Mouse (Mus musculus): ENCODE measurements at regions not wholly inside any gene's neighbourhood (a gene's known extent, or its start where the extent isn't known, plus 50 kb on each side); places are given as distances from the start of the nearest gene placed in this dataset.
A peak's percentile ranks its signal among the peaks of the same experiment; 100 is the strongest.

DNA sequence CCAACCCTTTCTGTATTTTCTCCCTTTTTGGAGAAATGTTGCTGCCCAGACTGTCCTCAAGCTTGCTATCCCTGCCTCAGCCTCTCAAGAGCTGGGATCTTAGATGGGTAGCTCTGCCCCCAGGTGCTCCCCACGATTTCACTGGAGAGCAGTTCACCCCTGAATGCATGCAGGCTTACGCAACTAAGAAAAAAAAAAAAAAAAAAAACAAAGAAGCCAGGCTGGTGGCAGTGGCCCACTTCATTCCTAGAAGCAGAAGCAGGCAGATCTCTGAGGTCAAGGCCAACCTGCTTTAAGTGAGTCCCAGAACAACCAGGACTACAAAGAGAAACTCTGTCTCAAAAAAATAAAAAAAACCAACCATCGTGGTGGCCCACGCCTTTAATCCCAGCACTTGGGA, 51.2 kb upstream of the Fbxo11 start:
- no peak for DNase-seq (ENCODE audit: low spot score)

DNA sequence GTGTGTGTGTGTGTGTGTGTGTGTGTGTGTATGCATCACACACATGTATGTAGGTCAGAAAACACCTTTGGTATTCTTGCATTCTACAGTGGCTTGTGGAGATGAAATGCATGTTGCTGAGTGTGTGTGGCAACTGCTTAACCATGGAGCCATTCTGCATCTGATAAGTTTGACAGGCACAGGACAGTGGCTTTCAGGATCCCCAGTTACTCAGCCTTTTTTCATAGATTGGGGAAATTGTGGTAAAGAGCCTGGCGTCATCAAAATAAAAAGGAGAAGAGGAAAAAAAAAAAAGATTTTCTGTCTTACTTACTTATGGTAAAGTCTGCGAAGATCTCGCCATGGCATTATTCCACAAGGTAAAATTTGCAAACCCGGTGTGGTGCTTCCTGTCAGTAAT, 53.6 kb upstream of the Fbxo11 start:
- DNase-seq (ENCODE audit: low spot score), result no peak

DNA sequence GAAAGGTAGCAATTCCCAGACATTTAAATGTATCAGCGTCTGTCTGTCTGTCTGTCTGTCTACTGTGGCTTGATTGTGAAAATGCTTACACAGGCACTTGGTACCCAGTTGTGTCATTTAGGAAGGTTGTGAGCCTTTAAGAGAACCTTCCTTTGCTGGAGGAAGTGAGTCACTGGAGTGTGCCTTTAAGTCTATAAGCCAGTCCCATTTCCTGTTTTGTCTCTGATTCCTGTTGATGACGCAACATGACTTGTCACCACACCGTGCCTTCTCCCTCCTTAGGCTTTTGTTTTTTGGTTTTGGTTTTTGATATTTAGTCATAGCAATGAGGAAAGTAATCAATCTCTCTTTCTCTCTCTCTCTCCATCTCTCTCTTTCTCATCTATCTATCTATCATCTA, 58.6 kb upstream of the Fbxo11 start:
- DNase-seq (ENCODE audit: low spot score), result no peak

DNA sequence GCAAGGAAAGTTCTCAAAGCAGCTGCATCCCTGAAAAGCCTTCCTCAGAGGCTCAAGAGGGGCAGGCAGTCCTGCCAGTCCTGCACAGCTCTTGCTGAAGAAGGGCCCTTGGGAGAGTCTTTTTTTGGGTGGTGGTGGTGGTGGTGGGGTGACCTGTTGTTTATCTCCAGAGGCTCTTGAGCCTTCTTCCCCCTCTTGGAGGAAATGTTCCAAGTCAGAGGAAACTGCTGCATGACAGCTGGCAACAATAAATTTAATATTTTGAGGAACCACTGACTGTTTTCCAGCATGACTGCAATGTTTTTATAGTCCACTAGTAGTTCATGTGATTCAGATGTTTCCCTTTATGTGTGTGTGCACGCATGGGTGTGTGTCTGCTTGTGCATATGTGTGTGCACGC, 62.0 kb upstream of the Fbxo11 start:
- no peak for DNase-seq (ENCODE audit: low spot score)

DNA sequence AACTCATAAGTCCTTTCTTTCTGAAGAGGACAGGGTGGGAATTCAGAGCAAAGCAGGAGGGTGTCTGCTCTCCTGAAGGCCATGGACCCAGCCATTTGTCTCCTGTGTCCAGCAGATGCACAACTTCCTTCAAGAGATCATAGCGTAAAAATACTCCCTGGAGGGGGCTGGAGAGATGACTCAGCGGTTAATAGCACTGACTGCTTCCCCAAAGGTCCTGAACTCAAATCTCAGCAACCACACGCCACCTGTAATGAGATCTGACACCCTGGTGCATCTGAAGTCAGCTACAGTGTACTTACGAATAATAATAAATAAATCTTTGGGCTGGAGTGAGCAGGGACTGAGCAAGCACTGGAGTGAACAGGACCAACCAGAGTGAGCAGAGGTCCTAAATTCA, 66.2 kb upstream of the Fbxo11 start:
- no peak for DNase-seq (ENCODE audit: low spot score)

DNA sequence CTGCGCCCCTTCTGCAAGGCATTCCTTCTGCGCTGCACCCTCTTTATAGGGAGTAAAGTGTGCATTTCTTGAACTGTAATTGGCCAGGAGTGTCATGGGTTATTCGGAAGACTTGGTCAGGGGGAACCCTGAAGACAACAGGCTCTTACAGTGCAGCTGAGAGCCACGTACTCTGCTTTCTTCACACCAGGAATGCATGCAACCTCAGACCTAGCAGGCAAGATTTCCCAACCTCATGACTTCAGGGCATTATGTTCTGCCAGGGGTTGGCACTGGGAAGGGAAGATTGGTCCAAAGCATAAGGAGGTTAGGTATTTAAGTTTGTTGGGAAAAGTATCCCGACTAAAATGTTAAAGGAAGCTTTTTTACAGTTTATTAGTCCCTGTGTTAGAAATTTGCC, 66.9 kb upstream of the Fbxo11 start:
- DNase-seq (ENCODE audit: low spot score), result no peak

DNA sequence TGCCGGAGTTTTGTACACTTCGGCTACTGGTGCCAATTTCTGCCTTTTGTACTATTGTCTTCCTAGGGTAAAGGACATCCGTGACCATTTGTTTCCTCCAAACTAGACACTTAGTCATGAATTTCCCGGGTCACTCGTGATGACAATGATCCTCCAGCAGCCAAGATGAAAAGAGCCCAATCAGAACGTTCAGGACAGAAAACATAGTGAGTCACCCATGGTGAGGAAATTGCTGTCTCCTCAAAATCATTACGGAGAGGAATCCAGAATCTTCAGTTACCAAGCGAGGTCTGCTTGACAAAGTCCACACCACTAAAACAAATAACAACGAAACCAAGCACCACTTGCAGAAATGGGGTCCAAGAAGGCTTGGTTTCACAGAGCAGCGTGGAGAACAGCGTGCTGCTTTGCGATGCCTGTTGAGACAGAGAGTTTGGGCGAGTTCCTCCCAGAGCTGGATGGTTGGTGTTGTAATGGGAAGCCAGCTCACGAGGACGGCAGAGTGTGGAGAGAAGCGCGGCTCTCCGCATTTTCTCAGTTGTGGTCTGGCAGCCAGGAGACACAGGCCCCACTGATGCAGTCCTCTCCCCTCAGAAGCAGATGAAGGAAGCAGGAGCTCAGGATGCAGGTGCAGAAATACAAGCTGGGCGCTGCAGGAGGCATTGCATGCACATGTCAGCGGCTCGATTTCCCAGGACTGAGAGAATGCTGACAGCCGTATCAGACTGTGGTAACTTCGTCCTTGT, 67.7 kb upstream of the Fbxo11 start:
- DNase-seq (ENCODE audit: low spot score), result peak; percentile 46

DNA sequence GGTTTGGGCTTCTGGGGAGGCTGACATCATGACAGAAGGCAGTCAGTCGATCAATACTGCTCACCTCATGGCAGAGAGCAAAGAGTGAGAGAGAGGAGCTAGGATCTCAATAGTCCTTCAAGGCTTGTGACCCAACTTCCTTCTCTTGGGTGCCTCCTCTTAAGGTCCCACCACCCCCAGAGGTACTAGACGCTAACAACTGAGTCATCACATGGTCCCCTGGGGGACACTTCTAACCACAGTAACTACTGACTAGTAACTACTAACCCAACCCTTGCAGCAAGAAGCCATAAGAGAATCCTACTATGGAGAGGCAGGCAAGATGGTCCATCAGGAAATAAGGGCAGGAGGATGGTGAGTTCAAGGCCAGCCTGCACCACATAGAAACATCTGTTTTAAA, 69.5 kb upstream of the Fbxo11 start:
- no peak for DNase-seq (ENCODE audit: low spot score)

DNA sequence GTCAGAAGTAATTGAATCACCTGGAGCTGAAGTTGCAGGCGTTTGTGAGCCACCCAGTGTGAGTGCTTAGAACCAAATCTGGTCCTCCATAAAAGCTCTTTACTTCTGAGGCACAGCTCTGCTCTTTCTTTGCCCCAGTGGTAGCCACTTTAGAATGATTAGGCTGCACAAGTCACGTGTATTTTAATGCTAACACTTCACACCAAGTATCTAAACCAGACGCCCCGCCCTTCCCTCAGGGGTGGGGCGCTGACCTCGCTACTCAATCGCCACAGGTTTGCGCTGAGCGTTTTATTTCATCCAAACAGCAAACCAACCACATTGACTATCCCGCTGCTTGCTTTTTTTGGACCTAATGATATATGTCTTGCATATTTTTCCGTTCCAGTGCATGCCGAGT, 76.4 kb upstream of the Fbxo11 start:
- no peak for DNase-seq (ENCODE audit: low spot score)

DNA sequence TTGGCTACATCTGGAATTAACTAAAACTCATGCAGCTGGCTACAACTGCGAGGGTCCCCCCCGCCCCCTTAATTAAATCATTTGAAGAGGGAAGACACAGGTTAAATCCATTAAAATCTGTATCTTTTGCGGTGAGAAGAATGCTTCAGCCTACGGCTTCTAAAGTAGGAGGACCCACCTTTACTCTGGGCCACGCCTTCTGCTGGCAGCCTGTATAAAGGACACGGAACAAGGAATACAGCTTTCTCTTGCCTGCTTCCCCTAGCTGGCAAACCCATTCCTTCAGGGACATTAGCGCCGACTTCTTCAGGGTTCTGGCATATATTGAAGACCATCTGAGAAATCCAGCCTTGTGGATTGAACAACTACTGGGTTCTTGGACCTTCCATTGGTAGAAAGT, 76.9 kb upstream of the Fbxo11 start:
- no peak for DNase-seq (ENCODE audit: low spot score)

DNA sequence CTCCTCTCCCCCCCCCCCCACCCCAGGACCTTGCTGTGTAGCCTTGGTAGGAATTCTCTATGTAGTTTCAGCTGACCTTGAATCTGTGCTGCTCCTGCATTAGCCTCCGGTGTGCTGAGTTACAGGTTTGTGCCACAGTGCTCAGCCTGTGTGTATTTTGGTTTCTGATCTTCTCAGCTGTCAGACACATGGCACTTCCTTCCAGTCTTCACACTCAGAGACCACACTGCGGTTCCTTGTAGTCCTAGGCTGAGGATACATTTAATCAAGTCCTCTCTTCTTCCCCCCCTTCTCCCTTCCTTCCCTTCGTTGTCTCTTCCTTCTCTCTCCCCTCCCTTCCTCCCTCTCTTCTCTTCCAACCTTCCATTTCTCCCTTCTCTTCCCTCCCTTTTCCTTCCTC, 77.7 kb upstream of the Fbxo11 start:
- DNase-seq (ENCODE audit: low spot score), result no peak

DNA sequence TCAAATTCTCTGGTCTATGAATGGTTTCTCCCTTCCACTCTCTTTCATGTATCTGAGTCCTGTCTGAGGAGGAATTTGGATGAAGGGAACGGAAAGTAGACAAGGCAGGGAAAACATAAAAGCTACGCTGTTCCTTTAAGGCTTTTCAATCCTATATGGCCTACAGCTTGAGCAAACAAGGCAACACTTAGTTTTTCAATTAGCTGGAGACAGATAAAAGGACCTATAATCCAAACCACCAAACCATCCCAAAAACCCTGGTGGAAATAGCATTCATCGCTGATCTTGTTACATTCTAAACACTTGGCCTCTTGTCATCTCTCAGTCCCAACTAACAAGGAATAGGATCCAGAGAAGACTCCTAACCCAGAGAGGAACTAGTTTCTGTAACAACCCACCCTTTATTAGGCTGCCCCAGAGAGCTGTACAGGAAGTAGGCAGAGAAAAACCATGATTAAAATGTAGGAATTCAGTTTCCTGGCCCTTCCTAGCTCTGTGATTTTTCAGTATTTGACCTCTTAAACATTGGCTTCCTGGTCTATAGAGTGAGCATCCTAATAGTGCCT, 78.4 kb upstream of the Fbxo11 start:
- no peak for DNase-seq (ENCODE audit: low spot score)

DNA sequence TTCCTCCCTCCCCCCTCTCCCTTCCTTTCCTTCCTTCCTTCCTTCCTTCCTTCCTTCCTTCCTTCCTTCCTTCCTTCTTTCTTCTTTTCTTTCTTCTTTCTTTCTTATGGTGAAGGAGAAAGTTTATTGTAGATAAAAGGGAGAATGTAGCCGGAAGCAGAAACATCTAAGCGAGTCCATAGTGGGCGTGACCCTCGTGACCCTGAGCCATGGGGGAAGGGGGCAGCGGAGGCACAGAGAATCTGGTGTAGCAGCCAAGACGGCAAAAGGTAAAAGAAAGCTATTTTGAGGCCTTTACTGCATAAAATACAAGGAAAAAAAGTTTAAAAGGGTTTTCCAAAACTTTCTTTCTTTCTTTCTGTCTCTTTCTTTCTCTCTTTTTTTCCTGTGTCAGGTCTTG, 93.5 kb upstream of the Fbxo11 start:
- DNase-seq (ENCODE audit: low spot score), result no peak

DNA sequence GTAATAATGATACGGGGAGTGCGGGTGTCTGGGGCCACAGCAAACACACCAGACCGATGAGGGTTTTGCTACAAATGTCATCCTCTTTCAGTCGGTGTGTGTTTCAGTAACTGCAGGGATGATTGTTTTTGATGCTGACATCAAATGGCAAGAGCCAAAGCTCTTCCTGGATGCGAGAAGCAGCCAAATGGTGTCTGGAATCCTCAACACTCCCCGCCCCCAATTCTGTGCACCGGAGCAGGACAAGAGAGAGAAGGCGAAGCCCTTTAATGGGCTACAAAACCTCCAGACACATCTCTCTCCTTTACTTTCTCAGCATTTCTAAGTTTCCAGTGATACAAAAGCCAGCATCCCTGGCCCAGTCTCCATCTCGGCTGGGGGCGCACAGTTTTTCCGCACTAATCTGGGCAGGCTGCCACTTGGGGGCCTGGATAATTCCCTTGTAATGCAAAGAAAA, 94.1 kb upstream of the Fbxo11 start:
- DNase-seq (ENCODE audit: low spot score), result no peak

DNA sequence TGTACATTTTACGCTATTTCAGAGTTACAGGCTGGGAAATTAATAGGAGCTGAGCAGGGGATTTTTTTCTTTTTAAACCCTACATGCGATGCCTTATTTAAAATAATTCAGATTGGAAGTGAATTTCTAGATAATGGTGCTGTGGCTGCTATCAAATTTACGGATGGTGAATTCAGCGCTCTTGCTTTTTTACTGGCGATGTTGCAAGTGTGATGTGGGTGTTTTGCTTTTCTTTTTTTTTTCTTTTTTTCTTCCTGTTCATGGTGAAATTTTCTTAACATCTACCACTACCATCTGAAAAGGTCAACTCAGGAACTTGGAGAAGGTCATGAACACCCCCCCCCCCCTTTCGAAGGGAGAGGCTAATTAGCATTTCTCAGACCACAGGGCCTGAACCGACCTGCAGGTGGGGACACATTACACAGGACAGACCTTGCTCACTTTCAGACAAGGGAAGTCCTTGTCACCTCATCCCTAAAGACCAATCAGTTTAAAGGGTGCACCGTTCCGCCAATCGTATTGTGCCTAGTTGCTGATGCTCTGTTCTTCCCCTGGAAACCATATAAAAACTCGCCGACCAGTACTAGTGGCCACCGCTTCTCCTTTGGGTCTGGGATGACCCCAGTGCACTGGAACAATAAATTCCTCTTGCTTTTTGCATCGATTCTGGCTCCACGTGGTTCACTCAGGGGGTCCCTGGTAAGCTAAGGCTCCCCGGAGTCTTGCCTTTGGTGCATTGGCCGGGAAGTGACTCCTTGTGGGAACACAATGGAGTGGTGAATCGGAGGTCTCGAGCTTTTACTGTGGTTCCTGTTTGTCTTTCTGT, 95.0 kb upstream of the Fbxo11 start:
- DNase-seq (ENCODE audit: low spot score), result no peak

DNA sequence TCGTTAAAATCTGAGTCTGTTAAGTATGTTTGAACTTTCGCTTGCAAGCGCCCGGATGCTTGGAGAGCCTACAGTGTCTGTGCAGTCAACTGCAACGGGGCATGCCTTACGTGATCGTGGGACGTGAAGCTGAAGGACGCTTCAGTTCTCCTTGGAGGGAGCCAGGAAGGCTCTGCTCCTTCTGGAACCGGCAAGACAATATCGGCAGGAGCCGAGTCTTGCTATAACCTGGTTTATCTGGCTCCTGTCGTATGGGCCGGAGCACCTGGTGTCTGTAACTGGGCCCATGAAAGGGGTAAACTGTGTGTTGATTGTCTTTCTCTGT, 95.5 kb upstream of the Fbxo11 start:
- no peak for DNase-seq (ENCODE audit: low spot score)

DNA sequence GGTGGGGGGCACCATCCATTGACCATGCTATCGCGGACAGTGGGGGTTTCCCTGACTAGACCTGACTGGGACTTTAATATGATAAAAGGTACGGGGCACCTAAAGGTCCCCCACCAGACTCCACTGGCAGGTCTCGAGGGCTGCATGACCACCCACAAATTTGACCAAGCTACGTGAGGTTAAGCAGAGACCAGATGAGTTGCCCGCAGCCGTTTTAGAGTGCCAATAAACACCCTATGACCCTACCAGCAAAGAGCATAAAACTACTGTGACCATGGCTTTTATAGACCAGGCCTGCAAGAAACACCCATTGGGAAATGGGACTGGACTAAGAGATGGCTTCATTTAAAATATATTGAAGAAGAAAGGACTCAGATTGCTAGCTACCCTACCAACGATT, 96.7 kb upstream of the Fbxo11 start:
- no peak for DNase-seq (ENCODE audit: low spot score)

DNA sequence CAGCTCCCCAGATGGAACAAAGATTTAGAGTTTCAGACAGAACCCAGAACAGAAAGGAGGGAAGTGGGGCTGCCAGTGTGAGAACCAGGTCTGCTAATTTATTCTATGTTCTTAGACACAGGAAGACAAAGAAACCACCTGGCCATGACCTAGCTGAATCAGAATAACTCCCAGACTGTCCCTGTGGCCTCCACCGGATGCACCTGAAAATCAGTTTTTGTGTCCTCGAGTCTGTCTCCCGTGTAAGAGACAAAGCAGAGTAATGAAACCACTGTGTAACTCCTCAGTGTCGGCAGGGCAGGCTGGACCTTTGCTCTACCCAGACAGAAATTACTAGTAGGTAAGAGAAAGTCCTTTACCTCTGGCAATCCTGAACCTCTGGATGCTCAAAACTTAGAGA, 99.7 kb upstream of the Fbxo11 start:
- DNase-seq (ENCODE audit: low spot score), result no peak

DNA sequence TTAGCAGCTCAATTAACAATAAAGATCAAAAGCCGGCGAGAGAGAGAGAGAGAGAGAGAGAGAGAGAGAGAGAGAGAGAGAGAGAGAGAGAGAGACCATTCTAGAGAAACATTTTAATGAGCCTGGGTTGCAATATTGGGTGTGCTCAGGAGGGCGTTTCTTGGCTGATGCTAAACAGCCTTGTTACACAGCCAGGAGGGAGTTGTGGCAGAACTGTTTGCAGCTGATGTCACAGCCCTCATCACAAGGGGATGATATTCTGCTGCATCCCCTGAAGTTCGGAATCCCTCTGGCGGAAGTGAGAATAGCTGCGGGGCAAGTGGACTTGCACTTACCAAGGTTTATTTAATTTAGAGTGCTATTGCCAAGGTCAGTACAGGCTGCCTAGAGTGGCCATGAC, 100.7 kb upstream of the Fbxo11 start:
- DNase-seq (ENCODE audit: low spot score), result no peak

DNA sequence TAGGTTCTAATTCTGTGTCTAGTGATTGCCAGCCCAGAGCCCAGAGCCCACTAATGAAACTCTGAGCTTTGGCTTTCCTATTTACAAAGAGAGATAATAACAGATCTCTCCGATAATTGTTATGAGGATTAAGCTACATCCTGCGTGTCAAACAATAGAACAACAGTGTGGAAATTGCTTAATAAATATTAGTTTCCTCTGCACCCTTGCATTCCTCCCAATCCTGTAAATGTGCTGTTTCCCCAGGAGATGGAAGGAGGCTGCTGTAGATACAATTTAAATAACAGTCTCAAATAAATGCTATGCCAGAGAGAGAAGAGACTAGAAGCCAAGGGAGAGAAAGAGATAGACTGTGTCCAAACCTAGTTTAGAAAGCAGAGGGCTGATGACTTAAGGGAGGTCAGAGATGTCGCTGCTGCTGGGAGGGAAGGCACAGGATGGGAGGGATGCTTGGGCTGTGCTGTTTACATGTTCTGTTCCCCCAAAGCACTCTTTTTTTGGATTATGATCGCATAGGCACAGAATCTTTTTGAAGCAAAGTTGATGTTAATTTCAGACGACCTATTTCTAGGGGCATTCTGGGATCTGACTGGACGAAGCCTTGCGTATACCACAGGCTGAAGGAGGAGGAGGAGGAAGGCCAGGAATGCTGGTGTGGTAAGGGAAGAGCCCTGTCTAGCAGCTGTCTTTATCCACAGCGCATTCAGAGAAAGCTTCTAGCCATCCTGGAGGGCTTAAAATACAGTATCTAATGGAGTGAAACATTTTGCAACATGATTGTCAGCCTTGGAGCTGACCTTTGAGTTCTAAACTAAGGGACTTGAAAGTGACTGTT, 103.4 kb upstream of the Fbxo11 start:
- DNase-seq (ENCODE audit: low spot score), result no peak

DNA sequence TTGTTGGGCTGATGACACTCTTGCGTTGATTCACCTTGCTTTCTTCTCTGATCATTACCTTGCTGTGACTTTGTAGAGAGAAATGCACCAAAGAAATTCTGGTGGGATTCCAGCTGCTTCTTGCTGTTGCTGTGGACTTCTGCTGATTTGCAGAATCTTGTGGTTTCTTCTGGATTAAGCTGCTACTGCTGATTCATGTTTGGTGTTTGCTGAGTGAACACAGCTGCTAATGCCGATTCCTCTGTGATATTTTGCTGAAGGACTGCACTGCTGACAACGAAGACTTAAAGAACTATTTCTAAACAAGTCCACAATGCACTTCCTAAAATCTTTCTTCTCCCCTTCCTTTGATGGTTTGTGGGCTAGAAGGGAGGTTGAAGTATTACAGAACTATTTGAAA, 106.5 kb upstream of the Fbxo11 start:
- no peak for DNase-seq (ENCODE audit: low spot score)

DNA sequence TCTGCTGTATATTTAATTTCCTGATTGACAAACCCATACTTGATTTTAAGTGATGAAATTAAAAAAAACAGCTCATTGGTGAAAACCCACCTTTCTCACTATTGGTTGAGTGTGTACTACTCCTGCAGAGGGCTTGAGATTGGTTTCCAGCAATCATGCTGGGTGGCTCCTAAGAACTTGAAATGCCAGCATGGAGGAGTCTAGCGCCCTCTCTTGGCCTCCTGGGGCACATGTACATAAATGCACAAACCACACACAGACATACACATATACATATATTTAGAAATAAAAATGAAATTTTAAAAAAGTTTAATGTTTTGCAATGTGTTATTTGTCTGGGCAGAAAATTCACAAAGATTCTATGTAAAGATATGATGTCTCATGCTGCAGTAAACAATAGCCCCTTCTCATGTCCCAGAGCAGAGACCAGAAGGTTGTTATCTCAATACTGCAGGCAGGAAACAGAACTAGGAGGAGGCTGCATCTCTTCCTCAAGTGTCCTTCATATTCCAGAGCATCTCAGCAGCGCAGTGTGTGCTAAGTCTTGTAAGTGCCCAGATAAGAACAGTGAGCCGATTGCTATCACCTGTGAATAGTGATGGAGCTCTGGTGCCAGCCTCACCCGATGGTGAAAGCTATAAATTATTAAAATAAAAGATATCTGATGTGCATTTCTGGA, 108.4 kb upstream of the Fbxo11 start:
- DNase-seq (ENCODE audit: low spot score), result no peak

Measured in heart, adult 8-10 months (tissue).